Mouse (Mus musculus): ENCODE measurements around the gene Fgf2. TPM values are rescaled to one million over a fixed set of nuclear protein-coding genes. Genes with fewer than 3 reads are reported as not detected.
A peak's percentile ranks its signal among the peaks of the same experiment; 100 is the strongest.

Fgf2 gene
- 5.5 and 6.0 TPM in 2 replicates for polyA plus RNA-seq (2014; fragmentation: Nextera tagmentation; extraction: Ambion mirVana)

DNA sequence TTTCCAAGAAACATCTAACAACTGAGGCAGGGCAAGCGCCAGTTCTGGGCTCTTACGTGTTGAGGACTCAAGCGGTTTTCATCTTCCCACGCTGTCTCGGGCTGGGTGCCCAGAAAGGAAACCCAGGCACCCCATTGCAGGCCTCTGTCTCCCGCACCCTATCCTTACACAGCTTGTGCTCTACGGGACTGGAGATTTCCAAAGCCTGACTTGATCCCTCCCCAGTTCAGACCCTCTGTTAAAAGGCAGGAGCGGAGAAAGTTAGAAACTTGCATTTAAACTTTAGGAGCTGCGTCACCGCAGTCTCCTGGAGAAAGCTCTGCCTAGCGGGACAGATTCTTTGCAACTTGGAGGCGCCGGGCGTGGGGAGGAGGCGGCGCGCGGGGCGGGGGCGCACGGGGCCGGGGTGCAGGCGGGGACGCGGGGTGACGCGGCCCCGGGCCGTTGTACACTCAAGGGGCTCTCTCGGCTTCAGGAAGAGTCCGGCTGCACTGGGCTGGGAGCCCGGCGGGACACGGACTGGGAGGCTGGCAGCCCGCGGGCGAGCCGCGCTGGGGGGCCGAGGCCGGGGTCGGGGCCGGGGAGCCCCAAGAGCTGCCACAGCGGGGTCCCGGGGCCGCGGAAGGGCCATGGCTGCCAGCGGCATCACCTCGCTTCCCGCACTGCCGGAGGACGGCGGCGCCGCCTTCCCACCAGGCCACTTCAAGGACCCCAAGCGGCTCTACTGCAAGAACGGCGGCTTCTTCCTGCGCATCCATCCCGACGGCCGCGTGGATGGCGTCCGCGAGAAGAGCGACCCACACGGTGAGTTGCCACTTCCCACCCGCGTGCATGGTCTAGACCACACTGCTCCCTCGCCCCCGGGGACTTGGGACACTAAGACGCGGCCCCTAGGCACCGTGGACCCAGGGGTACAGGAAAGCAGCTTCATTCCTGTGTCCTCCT is at the start of gene Fgf2:
TSS of gene Fgf2 (plus strand) at position 126 of the 945 bp plus-strand sequence.
- Histone ChIP-seq H3K4me1 (ENCODE audit: control insufficient read depth, insufficient read depth, low read length) (peaks cover 14% of the 10 kb centered on the region), H3K4me3 (ENCODE audit: low read depth, low read length) (peak within 1 kb of the TSS; percentile 75), H3K36me3 (ENCODE audit: control insufficient read depth, insufficient read depth, low read length) (no peaks in the 10 kb centered on the region), H3K27me3 (replicated peaks; ENCODE audit: control insufficient read depth, insufficient read depth, low read length) (peaks cover 11% of the 10 kb centered on the region), H3K9me3 (ENCODE audit: control insufficient read depth, low read length) (no peaks in the 10 kb centered on the region), H3K4me2 (ENCODE audit: low read depth, low read length) (peak within 1 kb of the TSS; percentile 93), H3K27ac (replicated peaks; ENCODE audit: low read depth, low read length) (peak within 1 kb of the TSS; percentile 17), H3K9ac (ENCODE audit: low read depth, low read length) (peak within 1 kb of the TSS; percentile 83)
- 1% methylated on average over 23 of the region's 75 CpGs for WGBS
- ATAC-seq (ENCODE audit: low read depth): peak; percentile 81
- peak; percentile 81 for DNase-seq (ENCODE audit: low spot score)

DNA sequence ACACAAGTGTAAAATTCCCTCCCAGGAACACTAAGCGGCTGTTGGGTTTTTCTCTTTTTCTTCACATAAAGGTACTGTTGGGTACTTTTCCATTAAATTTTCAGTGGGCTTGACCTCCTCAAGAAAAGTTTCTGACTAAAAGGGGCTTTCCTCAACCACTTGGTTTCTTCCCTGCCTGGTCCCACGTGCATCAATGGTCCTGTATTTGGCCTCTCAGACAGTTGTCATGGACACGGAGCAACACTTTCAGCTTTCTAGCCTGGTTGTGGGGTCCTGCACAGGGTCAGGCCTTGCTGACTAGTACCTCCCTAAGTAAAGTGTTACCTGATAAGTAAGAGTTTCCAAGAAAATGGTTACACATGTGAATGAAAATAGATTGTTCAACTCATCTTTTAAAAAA is 48.7 kb upstream of the Fgf2 start:
- no peak for ATAC-seq (ENCODE audit: low read depth)
- 72% methylated on average over 3 of the region's 3 CpGs for WGBS
- no peak overlapping the region for H3K27ac ChIP-seq (replicated peaks; ENCODE audit: low read depth, low read length)

DNA sequence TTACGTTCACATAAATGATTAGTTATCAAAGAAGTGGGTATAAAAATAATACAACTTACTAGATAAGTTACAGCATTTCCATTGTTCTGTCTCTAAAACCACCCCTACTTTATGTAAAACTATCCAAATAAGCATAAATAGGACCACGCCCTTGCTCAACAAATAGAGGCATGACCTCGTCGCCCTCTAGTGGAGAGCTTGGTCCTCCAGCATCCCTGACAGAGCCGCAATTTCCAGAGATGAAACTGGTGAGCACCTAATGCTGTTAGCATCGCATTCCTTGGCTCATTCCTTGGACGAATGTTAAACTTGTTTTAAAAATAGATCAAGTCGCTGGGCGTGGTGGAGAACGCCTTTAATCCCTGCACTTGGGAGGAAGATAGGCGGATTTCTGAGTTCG is 45.5 kb upstream of the Fgf2 start:
- Histone ChIP-seq H3K4me1 (ENCODE audit: control insufficient read depth, insufficient read depth, low read length) (no peaks in the 10 kb centered on the region), H3K27ac (replicated peaks; ENCODE audit: low read depth, low read length) (no peak overlapping the region), H3K9ac (ENCODE audit: low read depth, low read length) (no peak overlapping the region), H3K9me3 (ENCODE audit: control insufficient read depth, low read length) (no peaks in the 10 kb centered on the region), H3K4me3 (ENCODE audit: low read depth, low read length) (no peak overlapping the region), H3K4me2 (ENCODE audit: low read depth, low read length) (no peak overlapping the region), H3K27me3 (replicated peaks; ENCODE audit: control insufficient read depth, insufficient read depth, low read length) (no peaks in the 10 kb centered on the region), H3K36me3 (ENCODE audit: control insufficient read depth, insufficient read depth, low read length) (no peaks in the 10 kb centered on the region)
- 37% methylated on average over 12 of the region's 12 CpGs for WGBS
- ATAC-seq (ENCODE audit: low read depth) (no peak), DNase-seq (ENCODE audit: low spot score) (peak; percentile 73)

More for the DNA sequence above, 48.7 kb upstream of the Fgf2 start:
- Histone ChIP-seq H3K36me3 (ENCODE audit: control insufficient read depth, insufficient read depth, low read length) (no peaks in the 10 kb centered on the region), H3K9me3 (ENCODE audit: control insufficient read depth, low read length) (no peaks in the 10 kb centered on the region), H3K4me2 (ENCODE audit: low read depth, low read length) (no peak overlapping the region), H3K27me3 (replicated peaks; ENCODE audit: control insufficient read depth, insufficient read depth, low read length) (no peaks in the 10 kb centered on the region), H3K9ac (ENCODE audit: low read depth, low read length) (no peak overlapping the region), H3K4me1 (ENCODE audit: control insufficient read depth, insufficient read depth, low read length) (no peaks in the 10 kb centered on the region), H3K4me3 (ENCODE audit: low read depth, low read length) (no peak overlapping the region)
- DNase-seq (ENCODE audit: low spot score): no peak

DNA sequence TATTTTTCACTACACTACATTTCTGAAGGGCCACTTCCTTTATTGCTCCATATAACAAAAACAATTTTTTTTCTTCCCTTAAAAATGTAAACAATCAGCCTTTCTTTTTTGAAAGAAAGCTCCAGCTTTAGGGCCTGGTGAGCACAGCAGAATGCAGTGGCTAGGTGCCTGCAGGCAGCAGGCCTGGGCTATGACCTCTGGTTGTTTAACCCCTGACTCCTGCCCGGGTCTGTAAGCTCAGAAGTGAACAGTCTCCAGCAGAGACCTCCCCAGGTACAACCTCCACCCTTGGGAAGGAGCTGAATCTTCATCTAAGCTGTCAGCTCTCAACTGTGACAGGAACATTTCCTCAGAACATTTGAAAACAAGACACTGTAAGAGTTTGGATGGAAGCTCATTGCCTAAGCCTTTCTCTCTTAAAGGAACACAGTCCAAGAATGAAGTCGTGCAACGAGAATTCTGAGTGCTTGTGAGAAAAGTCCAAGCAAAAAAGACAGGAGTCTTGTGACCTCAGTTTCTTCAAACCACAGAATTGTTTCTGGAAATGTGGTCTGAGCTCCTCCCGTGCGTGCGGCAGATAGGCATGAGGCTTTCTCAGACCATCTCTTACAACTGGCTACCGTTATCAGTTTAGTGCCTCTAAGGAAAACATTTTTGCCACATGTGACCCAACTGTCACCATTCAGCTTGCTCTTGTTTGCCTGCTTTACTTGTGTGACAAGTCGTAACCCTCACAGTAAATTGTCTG is 44.6 kb upstream of the Fgf2 start:
- DNase-seq (ENCODE audit: low spot score) (no peak), ATAC-seq (ENCODE audit: low read depth) (no peak)
- no peak overlapping the region for H3K27ac ChIP-seq (replicated peaks; ENCODE audit: low read depth, low read length)
- H3K4me1 ChIP-seq (ENCODE audit: control insufficient read depth, insufficient read depth, low read length): no peaks in the 10 kb centered on the region
- no peak overlapping the region for H3K4me3 ChIP-seq (ENCODE audit: low read depth, low read length)
- no peaks in the 10 kb centered on the region for H3K27me3 ChIP-seq (replicated peaks; ENCODE audit: control insufficient read depth, insufficient read depth, low read length)
- H3K9ac ChIP-seq (ENCODE audit: low read depth, low read length): no peak overlapping the region
- H3K4me2 ChIP-seq (ENCODE audit: low read depth, low read length): no peak overlapping the region
- H3K36me3 ChIP-seq (ENCODE audit: control insufficient read depth, insufficient read depth, low read length): no peaks in the 10 kb centered on the region
- 59% methylated on average over 8 of the region's 8 CpGs for WGBS
- H3K9me3 ChIP-seq (ENCODE audit: control insufficient read depth, low read length): no peaks in the 10 kb centered on the region

DNA sequence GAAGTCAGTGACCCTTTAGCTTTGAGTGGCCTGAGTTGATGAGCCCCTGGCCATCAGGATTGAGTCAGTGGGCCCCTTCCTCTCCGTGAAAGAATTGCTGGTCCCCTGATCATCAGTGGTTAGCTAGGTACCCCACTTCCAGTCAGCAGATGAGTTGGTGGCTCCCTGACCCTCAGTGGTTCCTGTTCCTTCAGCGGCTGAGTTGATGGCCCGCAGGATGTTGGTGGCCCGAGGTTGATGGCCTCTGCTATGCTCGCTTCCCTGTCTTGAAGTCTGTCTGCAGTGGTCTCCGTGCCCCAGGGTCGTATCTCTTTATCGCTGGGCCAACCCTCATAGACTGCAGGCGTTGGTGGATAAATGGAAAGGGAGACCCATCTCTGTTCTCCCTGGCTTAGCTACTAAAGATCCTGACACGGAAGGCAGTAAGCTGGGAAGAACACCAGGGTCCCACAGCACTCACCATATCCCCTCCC is 36.2 kb upstream of the Fgf2 start:
- H3K9me3 ChIP-seq (ENCODE audit: control insufficient read depth, low read length): no peaks in the 10 kb centered on the region
- H3K27ac ChIP-seq (replicated peaks; ENCODE audit: low read depth, low read length): no peak overlapping the region
- DNase-seq (ENCODE audit: low spot score): no peak
- ATAC-seq (ENCODE audit: low read depth): no peak
- peak overlapping the region; percentile 72 for H3K4me2 ChIP-seq (ENCODE audit: low read depth, low read length)
- H3K27me3 ChIP-seq (replicated peaks; ENCODE audit: control insufficient read depth, insufficient read depth, low read length): no peaks in the 10 kb centered on the region
- H3K9ac ChIP-seq (ENCODE audit: low read depth, low read length): peak overlapping the region; percentile 90
- WGBS: 3% methylated on average over 9 of the region's 10 CpGs
- H3K36me3 ChIP-seq (ENCODE audit: control insufficient read depth, insufficient read depth, low read length): no peaks in the 10 kb centered on the region
- peak overlapping the region; percentile 72 for H3K4me3 ChIP-seq (ENCODE audit: low read depth, low read length)
- peaks cover 13% of the 10 kb centered on the region for H3K4me1 ChIP-seq (ENCODE audit: control insufficient read depth, insufficient read depth, low read length)

DNA sequence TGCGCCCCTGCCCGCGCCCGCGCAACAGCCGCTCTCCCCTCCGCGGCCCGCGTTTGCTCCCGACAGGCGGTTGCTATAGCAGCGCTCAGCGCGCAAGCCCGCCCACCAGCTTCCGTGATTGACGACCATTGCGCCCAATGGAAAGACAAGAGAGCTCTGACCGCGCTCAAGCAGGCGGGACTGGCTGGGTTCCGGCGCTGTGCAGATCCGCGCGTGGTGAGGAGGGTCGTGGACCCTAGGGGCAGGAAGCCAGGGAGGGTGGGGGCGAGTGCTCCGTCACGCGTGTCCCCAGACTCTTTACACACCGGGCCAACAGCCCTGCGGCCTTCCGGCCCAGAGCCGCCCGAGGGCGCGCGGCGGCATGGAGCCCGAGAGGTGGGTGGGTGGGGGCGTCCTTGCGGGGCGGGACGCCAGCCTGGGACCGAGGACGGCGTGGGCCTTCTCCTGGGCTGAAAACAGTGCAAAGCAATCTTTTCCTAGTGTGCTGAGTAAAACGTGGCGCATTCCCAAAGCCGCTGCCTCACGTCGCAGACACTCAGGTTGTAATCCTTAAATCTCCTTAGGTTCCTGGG is 35.7 kb upstream of the Fgf2 start, which contains the start of the genes Bbs12 and Cetn4:
TSS of gene Bbs12 (plus strand) at position 185 of the 572 bp plus-strand sequence.
TSS of gene Cetn4 (minus strand) at position 339 of the 572 bp plus-strand sequence.
- Histone ChIP-seq H3K4me3 (ENCODE audit: low read depth, low read length) (peak within 1 kb of the TSS; percentile 72), H3K36me3 (ENCODE audit: control insufficient read depth, insufficient read depth, low read length) (no peaks in the 10 kb centered on the region), H3K4me1 (ENCODE audit: control insufficient read depth, insufficient read depth, low read length) (peaks cover 13% of the 10 kb centered on the region), H3K9ac (ENCODE audit: low read depth, low read length) (peak within 1 kb of the TSS; percentile 90), H3K27ac (replicated peaks; ENCODE audit: low read depth, low read length) (peak within 1 kb of the TSS; percentile 86), H3K27me3 (replicated peaks; ENCODE audit: control insufficient read depth, insufficient read depth, low read length) (no peaks in the 10 kb centered on the region), H3K9me3 (ENCODE audit: control insufficient read depth, low read length) (no peaks in the 10 kb centered on the region), H3K4me2 (ENCODE audit: low read depth, low read length) (peak within 1 kb of the TSS; percentile 72)
- ATAC-seq (ENCODE audit: low read depth) (peak; percentile 100), DNase-seq (ENCODE audit: low spot score) (peak; percentile 96)
- 2% methylated on average over 26 of the region's 54 CpGs for WGBS

DNA sequence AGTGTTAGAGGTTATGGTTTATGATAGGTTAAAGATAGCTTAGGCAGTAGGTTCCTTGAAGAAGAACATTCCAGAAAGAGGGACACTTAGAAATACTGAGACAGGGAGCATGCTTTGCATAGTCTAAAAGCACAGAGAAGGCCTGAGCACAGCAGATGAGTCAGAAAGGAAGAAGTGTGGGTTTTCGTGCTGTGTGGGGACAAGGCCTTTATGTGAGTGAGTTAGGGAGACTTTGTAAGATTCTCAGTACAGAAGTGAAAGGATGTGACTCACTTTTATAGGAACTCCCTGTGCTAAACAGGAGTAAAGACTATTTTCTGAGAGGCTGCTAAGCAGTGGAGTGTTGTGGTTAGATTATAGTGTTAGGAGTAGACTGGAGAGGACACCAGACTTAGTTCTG is 34.8 kb upstream of the Fgf2 start:
- WGBS: 32% methylated on average over 1 of the region's 1 CpGs

DNA sequence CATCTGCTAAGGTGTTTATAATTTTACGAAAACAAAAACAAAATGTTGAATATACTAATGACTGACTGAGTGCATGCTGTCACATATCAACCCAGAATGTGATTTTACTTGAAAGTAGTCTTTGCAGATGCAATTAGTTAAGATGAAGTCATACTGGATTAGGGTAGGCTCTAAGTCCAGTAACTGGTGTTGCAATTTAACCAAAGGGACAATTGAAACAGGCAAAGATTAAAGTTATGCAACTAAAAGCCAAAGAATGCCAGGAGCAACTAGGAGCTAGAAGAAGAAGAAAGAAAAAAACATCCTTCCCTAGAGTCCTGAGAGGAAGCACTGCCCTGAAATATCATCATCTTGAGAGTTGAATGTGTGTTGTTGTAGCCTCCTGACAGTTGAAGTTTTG is 31.9 kb upstream of the Fgf2 start:
- peaks cover 23% of the 10 kb centered on the region for H3K36me3 ChIP-seq (ENCODE audit: control insufficient read depth, insufficient read depth, low read length)
- no peak for ATAC-seq (ENCODE audit: low read depth)
- WGBS: 95% methylated on average over 1 of the region's 1 CpGs

More for the DNA sequence above, 34.8 kb upstream of the Fgf2 start:
- peak overlapping the region; percentile 90 for H3K9ac ChIP-seq (ENCODE audit: low read depth, low read length)
- H3K4me3 ChIP-seq (ENCODE audit: low read depth, low read length): peak overlapping the region; percentile 72
- no peaks in the 10 kb centered on the region for H3K9me3 ChIP-seq (ENCODE audit: control insufficient read depth, low read length)
- ATAC-seq (ENCODE audit: low read depth): no peak
- H3K27me3 ChIP-seq (replicated peaks; ENCODE audit: control insufficient read depth, insufficient read depth, low read length): no peaks in the 10 kb centered on the region
- H3K36me3 ChIP-seq (ENCODE audit: control insufficient read depth, insufficient read depth, low read length): no peaks in the 10 kb centered on the region
- H3K27ac ChIP-seq (replicated peaks; ENCODE audit: low read depth, low read length): peak overlapping the region; percentile 86
- DNase-seq (ENCODE audit: low spot score): no peak
- H3K4me1 ChIP-seq (ENCODE audit: control insufficient read depth, insufficient read depth, low read length): peaks cover 13% of the 10 kb centered on the region
- H3K4me2 ChIP-seq (ENCODE audit: low read depth, low read length): peak overlapping the region; percentile 72

More for the DNA sequence above, 31.9 kb upstream of the Fgf2 start:
- H3K27me3 ChIP-seq (replicated peaks; ENCODE audit: control insufficient read depth, insufficient read depth, low read length): no peaks in the 10 kb centered on the region
- no peak overlapping the region for H3K4me3 ChIP-seq (ENCODE audit: low read depth, low read length)
- no peak for DNase-seq (ENCODE audit: low spot score)
- no peak overlapping the region for H3K4me2 ChIP-seq (ENCODE audit: low read depth, low read length)
- no peak overlapping the region for H3K9ac ChIP-seq (ENCODE audit: low read depth, low read length)
- H3K9me3 ChIP-seq (ENCODE audit: control insufficient read depth, low read length): no peaks in the 10 kb centered on the region
- no peak overlapping the region for H3K27ac ChIP-seq (replicated peaks; ENCODE audit: low read depth, low read length)
- H3K4me1 ChIP-seq (ENCODE audit: control insufficient read depth, insufficient read depth, low read length): peaks cover 13% of the 10 kb centered on the region
